Mouse (Mus musculus) macrophage (primary cell): ENCODE results near the gene Sema4f. TPM values are rescaled to one million over a fixed set of nuclear protein-coding genes. Genes with fewer than 3 reads are reported as not detected.

Source experiments
- H3K27ac ChIP-seq: fragments of 350-480 bp; formaldehyde crosslinking; 2 replicates; pipeline ENCODE4 v1.9.0; 2021
- H3K36me3 ChIP-seq: fragments of 350-480 bp; formaldehyde crosslinking; 2 replicates; pipeline ENCODE4 v1.9.0; 2021; ENCODE audit errors: inconsistent target
- H3K4me3 ChIP-seq: fragments of 350-480 bp; formaldehyde crosslinking; 2 replicates; pipeline ENCODE4 v1.9.0; 2021; ENCODE audit errors: inconsistent target
- H3K79me2 ChIP-seq: fragments of 350-480 bp; formaldehyde crosslinking; 2 replicates; pipeline ENCODE4 v1.9.0; 2021; ENCODE audit errors: inconsistent target
- WGBS: methylation state at CpG from one replicate; pipeline ENCODE4 v1.1.7; 2026; ENCODE audit warnings: inconsistent platforms; ENCODE audit not compliant: missing documents; 5-methylcytosine and 5-hydroxymethylcytosine counted together
- polyA plus RNA-seq: library from polyadenylated mRNA; stranded (reverse); fragments of 250-400 nt; gene quantifications from 3 replicates; pipeline ENCODE4 v1.2.4, GENCODE M21; 2018; ENCODE audit warnings: inconsistent platforms

Gene Sema4f
- polyA plus RNA-seq, 1 experiment from 2014 or later = not detected

- WGBS = 59% methylated on average over 8 of the region's 9 CpGs
- Histone ChIP-seq H3K79me2 (no peaks in the 10 kb centered on the region), H3K36me3 (no peaks in the 10 kb centered on the region), H3K27ac (no peak overlapping the region), H3K4me3 (no peak overlapping the region)
These were observed 17.9 kb downstream of the Sema4f start for GRCm38 (mm10) chr6:82921426-82922224.

DNA sequence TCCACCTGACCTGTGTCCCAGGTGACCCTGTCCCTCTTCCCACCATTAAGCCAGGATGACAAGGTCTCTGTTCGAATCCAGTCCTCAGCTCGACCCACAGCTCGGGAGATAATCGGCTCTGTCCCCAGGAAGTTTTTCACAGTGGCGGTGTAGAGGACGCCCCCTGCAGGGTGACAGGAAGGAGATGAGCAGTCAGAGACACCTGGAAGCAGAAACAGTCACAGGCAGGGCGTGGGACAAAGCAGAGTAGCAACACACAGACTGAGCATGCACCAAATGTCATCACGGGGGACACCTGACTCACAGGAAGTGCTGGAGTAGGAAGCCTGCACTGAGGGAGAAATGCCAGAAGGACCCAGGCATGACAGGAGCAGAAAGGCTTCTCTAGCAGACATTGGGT lies 20.0 kb downstream of the Sema4f start:
- Histone ChIP-seq H3K27ac (no peak overlapping the region), H3K79me2 (no peaks in the 10 kb centered on the region), H3K4me3 (no peak overlapping the region), H3K36me3 (no peaks in the 10 kb centered on the region)
- 80% methylated on average over 8 of the region's 8 CpGs for WGBS

DNA sequence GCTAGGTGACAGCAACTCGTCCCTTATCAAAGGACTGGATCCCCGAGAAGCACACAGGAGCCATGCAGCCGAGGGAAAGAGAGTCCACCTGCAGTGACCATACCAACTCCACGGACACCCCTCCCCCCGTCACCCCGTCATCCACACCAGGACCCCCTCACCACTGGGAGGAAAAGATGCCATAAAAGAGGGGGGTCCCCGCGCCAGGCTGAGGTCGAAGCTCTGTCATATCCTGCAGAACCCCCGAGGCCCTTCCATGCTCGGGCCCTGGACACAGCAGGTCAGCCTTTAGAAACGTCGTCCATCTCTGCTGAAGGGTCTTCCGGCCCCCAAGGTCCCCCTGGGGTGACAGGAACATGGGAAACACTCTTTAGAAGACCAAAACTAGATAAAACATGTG lies 21.2 kb downstream of the Sema4f start:
- 95% methylated on average over 10 of the region's 14 CpGs for WGBS
- H3K36me3 ChIP-seq = no peaks in the 10 kb centered on the region
- no peak overlapping the region for H3K27ac ChIP-seq
- no peak overlapping the region for H3K4me3 ChIP-seq
- no peaks in the 10 kb centered on the region for H3K79me2 ChIP-seq

- Histone ChIP-seq H3K27ac (no peak overlapping the region), H3K4me3 (no peak overlapping the region), H3K36me3 (no peaks in the 10 kb centered on the region), H3K79me2 (no peaks in the 10 kb centered on the region)
- WGBS = 21% methylated on average over 8 of the region's 8 CpGs
These were observed 21.8 kb downstream of the Sema4f start for GRCm38 (mm10) chr6:82917778-82918129.

DNA sequence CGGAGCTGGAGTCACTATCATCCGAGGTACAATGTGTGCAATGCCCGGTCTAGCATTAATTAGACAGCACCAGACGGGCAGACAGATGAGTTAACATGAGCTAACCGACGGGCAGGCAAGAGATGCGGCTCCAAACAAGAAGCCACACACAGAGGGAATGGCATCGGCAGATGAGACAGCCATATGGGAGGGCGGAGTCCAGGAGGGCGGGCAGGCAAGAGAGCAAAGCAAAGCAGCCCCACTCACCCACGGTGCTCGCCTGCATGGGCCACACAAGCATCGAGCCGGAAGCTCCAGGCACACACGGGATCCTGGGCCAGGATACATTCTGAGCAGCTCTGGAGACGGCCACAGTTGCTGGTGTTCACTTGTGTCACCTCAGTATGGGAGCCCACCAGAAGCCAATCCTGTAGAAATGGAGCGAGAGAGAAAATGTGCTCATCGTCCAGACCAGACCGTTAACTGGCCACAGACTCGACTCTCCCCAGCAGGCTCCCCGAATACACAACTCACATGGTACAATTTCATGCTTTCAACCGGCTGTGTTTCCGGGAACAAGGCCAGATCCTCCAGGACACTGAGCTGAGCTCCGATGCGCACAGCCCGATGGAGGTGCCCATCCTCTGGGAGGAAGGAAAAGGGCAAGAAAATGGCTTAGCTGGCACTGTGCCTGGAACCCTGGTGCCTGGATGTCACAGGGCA lies 22.3 kb downstream of the Sema4f start:
- whole genome bisulfite sequencing = 89% methylated on average over 25 of the region's 26 CpGs
- no peak overlapping the region for H3K27ac ChIP-seq
- no peaks in the 10 kb centered on the region for H3K36me3 ChIP-seq
- no peak overlapping the region for H3K4me3 ChIP-seq
- no peaks in the 10 kb centered on the region for H3K79me2 ChIP-seq

GRCm38 (mm10) chr6:82916459-82916858 lies 23.1 kb downstream of the Sema4f start:
- WGBS = 93% methylated on average over 4 of the region's 4 CpGs
- H3K4me3 ChIP-seq = no peak overlapping the region
- no peaks in the 10 kb centered on the region for H3K36me3 ChIP-seq
- no peaks in the 10 kb centered on the region for H3K79me2 ChIP-seq
- no peak overlapping the region for H3K27ac ChIP-seq

- H3K4me3 ChIP-seq = no peak overlapping the region
- no peaks in the 10 kb centered on the region for H3K36me3 ChIP-seq
- H3K27ac ChIP-seq = no peak overlapping the region
- WGBS = 47% methylated on average over 3 of the region's 3 CpGs
- H3K79me2 ChIP-seq = no peaks in the 10 kb centered on the region
These were observed 23.7 kb downstream of the Sema4f start for GRCm38 (mm10) chr6:82915889-82916288.

- Histone ChIP-seq H3K36me3 (no peaks in the 10 kb centered on the region), H3K27ac (0 out of 2 replicates have a peak overlapping the region, but pooled peaks have one; percentile 4), H3K4me3 (peak overlapping the region; percentile 9; the same call in 1 of the 2 replicates), H3K79me2 (no peaks in the 10 kb centered on the region)
- WGBS = 13% methylated on average over 23 of the region's 28 CpGs
These were observed 26.0 kb downstream of the Sema4f start for GRCm38 (mm10) chr6:82913336-82914247.

DNA sequence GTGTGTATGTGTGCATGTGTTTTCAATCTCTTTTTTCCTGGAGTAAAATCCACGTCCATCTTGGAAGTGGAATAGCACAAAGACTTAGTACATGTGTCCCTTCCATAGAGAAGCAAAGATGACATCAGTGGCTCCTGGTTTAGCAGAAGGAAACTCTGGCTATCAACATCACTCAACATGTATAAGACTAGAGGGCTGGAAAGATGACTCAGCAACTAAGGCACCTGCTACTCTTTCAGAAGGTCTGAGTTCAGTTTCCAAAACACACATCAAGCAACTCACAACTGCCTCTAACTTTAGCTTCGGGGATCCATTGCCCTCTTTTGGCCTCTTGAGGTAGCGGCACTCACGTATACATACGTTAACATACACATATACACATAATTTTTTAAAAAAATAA lies 28.3 kb downstream of the Sema4f start:
- H3K27ac ChIP-seq = no peak overlapping the region
- no peak overlapping the region for H3K4me3 ChIP-seq
- WGBS = 97% methylated on average over 3 of the region's 5 CpGs
- H3K36me3 ChIP-seq = no peaks in the 10 kb centered on the region
- H3K79me2 ChIP-seq = no peaks in the 10 kb centered on the region

GRCm38 (mm10) chr6:82909136-82909855 lies 30.3 kb downstream of the Sema4f start:
- WGBS = 20% methylated on average over 14 of the region's 14 CpGs
- no peaks in the 10 kb centered on the region for H3K36me3 ChIP-seq
- no peaks in the 10 kb centered on the region for H3K79me2 ChIP-seq
- H3K27ac ChIP-seq = 0 out of 2 replicates have a peak overlapping the region, but pooled peaks have one; percentile 2
- H3K4me3 ChIP-seq = no peak overlapping the region

GRCm38 (mm10) chr6:82908034-82908433 lies 31.5 kb downstream of the Sema4f start:
- no peaks in the 10 kb centered on the region for H3K79me2 ChIP-seq
- H3K4me3 ChIP-seq = no peak overlapping the region
- H3K27ac ChIP-seq = no peak overlapping the region
- WGBS = 39% methylated on average over 8 of the region's 8 CpGs
- H3K36me3 ChIP-seq = no peaks in the 10 kb centered on the region

GRCm38 (mm10) chr6:82906985-82907384 lies 32.6 kb downstream of the Sema4f start:
- Histone ChIP-seq H3K4me3 (no peak overlapping the region), H3K79me2 (no peaks in the 10 kb centered on the region), H3K36me3 (no peaks in the 10 kb centered on the region), H3K27ac (no peak overlapping the region)
- 94% methylated on average over 3 of the region's 3 CpGs for WGBS

GRCm38 (mm10) chr6:82902559-82902958 lies 37.0 kb downstream of the Sema4f start:
- Histone ChIP-seq H3K79me2 (no peaks in the 10 kb centered on the region), H3K4me3 (no peak overlapping the region), H3K36me3 (no peaks in the 10 kb centered on the region), H3K27ac (no peak overlapping the region)
- 7% methylated on average over 8 of the region's 8 CpGs for WGBS

DNA sequence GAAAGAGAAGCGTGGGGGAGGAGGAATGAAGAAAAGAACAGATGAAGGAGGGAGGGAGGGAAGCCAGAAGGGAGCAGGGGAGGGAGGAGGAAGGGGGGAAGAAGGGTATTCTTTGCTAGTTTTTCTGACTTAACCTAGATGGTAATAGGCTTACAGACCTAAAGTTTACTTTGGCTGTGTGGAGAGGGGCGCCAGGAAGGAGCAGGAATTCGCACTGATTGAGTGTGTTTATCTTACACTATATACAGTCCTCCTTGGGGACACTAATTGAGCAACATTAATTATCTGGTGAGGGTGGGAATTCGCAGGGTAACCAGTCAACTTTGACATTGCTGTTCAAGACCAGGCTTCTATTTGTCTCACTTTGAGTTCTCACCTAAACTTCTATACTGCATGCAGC lies 40.8 kb downstream of the Sema4f start:
- WGBS = 94% methylated on average over 4 of the region's 4 CpGs
- no peak overlapping the region for H3K4me3 ChIP-seq
- no peaks in the 10 kb centered on the region for H3K36me3 ChIP-seq
- H3K79me2 ChIP-seq = no peaks in the 10 kb centered on the region
- no peak overlapping the region for H3K27ac ChIP-seq
